Mouse (Mus musculus): ENCODE measurements at regions not wholly inside any gene's neighbourhood (a gene's known extent, or its start where the extent isn't known, plus 50 kb on each side); places are given as distances from the start of the nearest gene placed in this dataset.

- ATAC-seq (ENCODE audit: extremely low read depth, insufficient number of reproducible peaks, low FRiP score, poor library complexity, severe bottlenecking) = no peak
These were observed 80.1 kb upstream of the S1pr3 start for GRCm38 (mm10) chr13:51328131-51328970.

GRCm38 (mm10) chr13:51328971-51329346 is 79.5 kb upstream of the S1pr3 start:
- no peak for ATAC-seq (ENCODE audit: extremely low read depth, insufficient number of reproducible peaks, low FRiP score, poor library complexity, severe bottlenecking)

DNA sequence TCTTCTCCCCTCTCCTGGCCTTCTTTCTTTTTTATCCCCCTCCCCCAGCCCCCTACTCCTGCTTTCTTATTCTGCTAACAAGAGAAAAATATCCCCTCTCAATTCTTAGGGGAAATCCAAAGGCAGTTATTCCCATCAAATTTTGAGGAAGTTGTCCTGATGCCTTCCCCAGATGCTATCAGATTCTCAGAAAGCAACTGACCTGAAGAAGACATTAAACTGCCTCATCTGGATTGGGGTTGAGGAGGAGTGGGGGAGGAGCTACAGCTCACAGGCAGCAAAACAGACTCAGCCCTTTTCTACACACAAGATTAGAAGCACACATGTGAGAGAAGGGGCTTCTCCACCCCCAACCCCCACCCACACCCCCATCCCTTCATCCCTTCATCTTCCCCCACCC is 78.7 kb upstream of the S1pr3 start:
- no peak for ATAC-seq (ENCODE audit: extremely low read depth, insufficient number of reproducible peaks, low FRiP score, poor library complexity, severe bottlenecking)

- no peak for ATAC-seq (ENCODE audit: extremely low read depth, insufficient number of reproducible peaks, low FRiP score, poor library complexity, severe bottlenecking)
These were observed 76.2 kb upstream of the S1pr3 start for GRCm38 (mm10) chr13:51332271-51332670.

DNA sequence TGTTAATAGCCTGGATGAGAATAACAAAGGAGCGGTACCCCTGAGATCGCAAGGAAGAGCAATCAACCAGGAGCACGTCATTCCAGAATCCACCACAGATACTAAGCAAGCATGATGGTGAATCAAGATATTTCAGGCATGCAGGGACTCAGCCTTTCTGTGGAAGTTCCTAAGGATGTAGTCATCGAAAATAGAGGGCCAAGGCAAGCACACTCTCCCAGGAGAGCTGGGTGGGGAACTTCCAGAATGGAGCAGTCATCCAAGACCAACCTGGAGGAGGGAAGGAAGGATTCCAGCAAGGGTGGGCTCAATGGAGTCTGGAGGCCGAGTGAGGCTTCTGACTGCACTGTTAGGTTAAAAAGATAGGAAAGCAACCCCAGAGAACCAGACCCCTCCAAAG is 75.0 kb upstream of the S1pr3 start:
- no peak for ATAC-seq (ENCODE audit: extremely low read depth, insufficient number of reproducible peaks, low FRiP score, poor library complexity, severe bottlenecking)

- ATAC-seq (ENCODE audit: extremely low read depth, insufficient number of reproducible peaks, low FRiP score, poor library complexity, severe bottlenecking) = no peak
These were observed 71.7 kb upstream of the S1pr3 start for GRCm38 (mm10) chr13:51336726-51337125.

GRCm38 (mm10) chr13:51337931-51338330 is 70.5 kb upstream of the S1pr3 start:
- no peak for ATAC-seq (ENCODE audit: extremely low read depth, insufficient number of reproducible peaks, low FRiP score, poor library complexity, severe bottlenecking)

DNA sequence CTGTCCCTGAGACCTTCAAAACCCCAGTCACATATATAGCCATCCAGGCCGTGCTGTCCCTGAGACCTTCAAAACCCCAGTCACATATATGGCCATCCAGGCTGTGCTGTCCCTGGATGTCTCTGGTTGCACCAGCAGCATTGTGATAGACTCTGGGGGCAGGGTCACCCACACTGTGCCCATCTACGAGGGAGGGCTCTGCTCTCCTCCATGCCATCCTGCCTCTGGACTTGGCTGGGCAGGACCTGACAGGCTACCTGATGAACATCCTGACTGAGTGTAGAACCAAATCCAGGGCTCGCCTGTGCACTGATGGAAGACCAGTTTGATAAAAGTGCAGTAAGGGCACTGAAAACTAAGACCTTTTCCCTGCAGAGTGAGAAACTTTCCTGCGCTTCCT is 63.1 kb upstream of the S1pr3 start:
- no peak for ATAC-seq (ENCODE audit: extremely low read depth, insufficient number of reproducible peaks, low FRiP score, poor library complexity, severe bottlenecking)

- ATAC-seq (ENCODE audit: extremely low read depth, insufficient number of reproducible peaks, low FRiP score, poor library complexity, severe bottlenecking) = no peak
These were observed 62.4 kb upstream of the S1pr3 start for GRCm38 (mm10) chr13:51345839-51346550.

DNA sequence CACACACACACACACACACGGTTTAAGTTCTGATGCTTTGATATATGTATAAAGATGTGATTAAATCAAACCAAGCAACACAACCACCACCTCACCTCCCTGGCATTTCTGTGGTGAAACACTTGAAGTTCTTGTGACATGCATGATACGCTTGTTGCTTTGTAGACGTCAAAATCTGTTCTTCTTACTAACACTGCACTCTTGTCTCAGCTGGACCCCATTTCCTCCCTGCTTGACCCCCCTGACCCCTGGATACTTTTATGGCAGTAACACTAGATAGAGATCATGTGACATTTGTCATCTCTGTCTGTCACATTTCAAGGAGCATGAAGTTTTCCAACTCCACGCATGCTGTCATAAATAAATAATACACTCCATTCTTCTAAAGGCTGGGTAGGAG is 59.7 kb upstream of the S1pr3 start:
- ATAC-seq (ENCODE audit: extremely low read depth, insufficient number of reproducible peaks, low FRiP score, poor library complexity, severe bottlenecking) = no peak

GRCm38 (mm10) chr13:51349818-51350551 is 58.5 kb upstream of the S1pr3 start:
- no peak for ATAC-seq (ENCODE audit: extremely low read depth, insufficient number of reproducible peaks, low FRiP score, poor library complexity, severe bottlenecking)

GRCm38 (mm10) chr13:51352874-51353273 is 55.6 kb upstream of the S1pr3 start:
- ATAC-seq (ENCODE audit: extremely low read depth, insufficient number of reproducible peaks, low FRiP score, poor library complexity, severe bottlenecking) = no peak

DNA sequence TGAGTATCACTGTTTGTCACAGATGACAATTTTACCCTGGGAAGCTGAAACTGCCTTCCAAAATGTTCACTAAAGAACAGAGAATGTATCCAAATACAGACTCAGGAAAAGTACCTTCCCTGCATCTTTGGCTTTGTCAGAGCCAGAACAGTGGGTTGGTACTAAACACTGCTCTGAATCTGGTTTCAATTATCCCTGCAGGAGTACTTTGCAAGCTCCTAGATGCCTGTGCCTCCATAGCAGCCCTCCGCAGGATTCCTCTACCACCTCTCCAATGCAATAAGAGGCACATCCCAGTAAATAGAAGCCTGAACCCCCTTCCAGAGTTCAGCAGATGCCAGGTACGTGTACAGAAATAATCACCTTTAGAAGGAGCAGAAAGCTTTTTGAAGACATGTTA is 52.9 kb upstream of the S1pr3 start:
- ATAC-seq (ENCODE audit: extremely low read depth, insufficient number of reproducible peaks, low FRiP score, poor library complexity, severe bottlenecking) = no peak

Measured in neutrophil, adult 5-6 weeks (primary cell).